Mouse (Mus musculus) megakaryocyte, embryonic 14.5 days (primary cell): ENCODE measurements around the gene Wwp2.

Experiments
- FLI1 ChIP-seq: IDR thresholded peaks from 2 replicates; pipeline ENCODE4 v1.6.1; 2012; ENCODE audit warnings: low read length, inconsistent platforms, mixed read lengths
- GATA1 ChIP-seq: IDR thresholded peaks from 3 replicates; pipeline ENCODE4 v1.6.1; 2012; ENCODE audit warnings: mixed read lengths, low read length, inconsistent platforms, borderline replicate concordance

DNA sequence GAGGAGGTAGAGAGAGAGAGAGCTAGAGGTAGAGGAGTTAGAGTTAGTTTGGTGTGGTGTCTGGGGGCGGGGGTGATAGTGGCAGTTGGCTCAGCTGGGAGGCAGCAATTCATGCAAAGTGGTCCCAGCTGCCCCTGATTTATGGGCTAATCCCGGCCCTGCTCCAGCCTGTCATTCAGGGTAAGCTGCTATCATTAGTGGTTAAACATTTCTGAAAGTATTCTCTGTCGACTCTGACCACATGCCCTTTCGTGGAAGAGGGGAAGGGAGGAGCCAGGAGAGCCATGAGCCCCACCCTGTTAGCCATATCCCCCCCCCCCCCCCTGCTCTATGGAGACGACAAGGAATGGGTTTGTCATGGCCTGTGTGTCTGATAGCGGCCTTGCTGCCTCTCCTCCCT lies 67.2 kb downstream of the Wwp2 start:
- TF ChIP-seq GATA1 (no peak), FLI1 (no peak)
